Mouse (Mus musculus) brain, embryonic 14.5 days (tissue): ENCODE measurements around the gene Il33.

Experiments used
- CTCF ChIP-seq: fragments of 200-500 bp; IDR thresholded peaks from 2 replicates; pipeline ENCODE4 v1.5.1; 2012; ENCODE audit warnings: inconsistent platforms, mild to moderate bottlenecking, moderate library complexity, borderline replicate concordance; ENCODE audit not compliant: insufficient read depth, insufficient read length; ENCODE audit errors: extremely low read depth
- POLR2A ChIP-seq: fragments of 200-500 bp; IDR thresholded peaks from 2 replicates; pipeline ENCODE4 v1.6.1; 2012; ENCODE audit warnings: mild to moderate bottlenecking, inconsistent platforms, borderline replicate concordance; ENCODE audit not compliant: poor library complexity, insufficient read depth, insufficient read length, severe bottlenecking; ENCODE audit errors: extremely low read depth

- TF ChIP-seq POLR2A = no peak
- no peak for TF ChIP-seq CTCF
Observed at GRCm38 (mm10) chr19:29955454-29955853, 30.5 kb downstream of the Il33 start.
